Mouse (Mus musculus) heart, postnatal 10 days (tissue): ENCODE measurements at regions not wholly inside any gene's neighbourhood (a gene's known extent, or its start where the extent isn't known, plus 50 kb on each side); places are given as distances from the start of the nearest gene placed in this dataset.
A peak's percentile ranks its signal among the peaks of the same experiment; 100 is the strongest.

ENCODE experiments used
- DNase-seq, 2 experiments: peaks; one replicate each; pipeline ENCODE4 v3.0.0; 2021
- intact Hi-C: fragments of 180-260 bp; cut with DNase I; formaldehyde crosslinking; loops from one replicate; pipeline ENCODE4 v1.15.1; 2025

DNA sequence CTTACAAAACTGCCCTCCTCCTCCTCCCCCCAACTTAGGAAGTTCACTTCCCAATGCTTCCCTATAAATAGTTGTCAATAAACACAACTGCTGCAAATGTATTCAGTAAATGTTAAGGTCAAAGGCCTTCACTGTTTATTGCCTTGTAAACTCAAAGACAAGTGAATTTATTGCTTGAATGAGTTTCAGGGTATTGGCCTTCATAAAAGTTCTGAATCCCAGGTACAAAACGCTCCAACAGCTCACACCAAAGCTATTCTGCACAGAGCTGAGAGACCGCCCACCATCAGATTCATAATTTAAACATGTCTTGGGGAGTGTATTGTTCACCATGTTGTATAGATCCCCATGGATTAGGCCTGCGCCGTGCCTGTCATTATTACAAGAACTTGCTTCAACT is 53.9 kb upstream of the Cdkn3 start:
- intact Hi-C loops = loop anchor here (10.0 kb wide), 1 partner anchor 462 kb away; no protein-coding TSS in a partner anchor
- no peak for DNase-seq

DNA sequence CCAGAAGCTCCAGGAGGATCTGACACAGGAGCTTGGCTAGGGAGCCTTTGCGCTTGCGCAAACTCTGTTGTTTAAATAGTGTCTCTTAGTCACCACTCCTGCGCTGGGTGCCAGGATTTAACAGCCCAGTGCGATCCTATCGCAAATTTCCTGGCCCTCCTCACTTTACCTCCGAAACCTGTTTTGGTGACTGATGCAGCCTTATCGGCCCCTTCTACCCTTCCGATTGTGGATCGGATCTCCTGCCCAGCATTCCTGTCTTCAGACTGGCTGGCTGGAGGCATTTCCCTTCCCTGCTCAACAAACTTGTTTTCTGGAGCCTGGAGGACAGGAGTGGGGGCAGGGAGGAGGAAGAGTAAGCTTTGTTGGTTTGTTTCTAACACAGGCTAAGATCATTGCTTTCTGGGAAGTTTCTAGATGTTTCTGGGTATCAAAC is 56.0 kb upstream of the Cdkn3 start:
- intact Hi-C loops = loop anchor here (5.0 to 10.0 kb wide), 4 partner anchors 137 to 712 kb away; no protein-coding TSS in a partner anchor
- peak; percentile 56 to 67 for DNase-seq

DNA sequence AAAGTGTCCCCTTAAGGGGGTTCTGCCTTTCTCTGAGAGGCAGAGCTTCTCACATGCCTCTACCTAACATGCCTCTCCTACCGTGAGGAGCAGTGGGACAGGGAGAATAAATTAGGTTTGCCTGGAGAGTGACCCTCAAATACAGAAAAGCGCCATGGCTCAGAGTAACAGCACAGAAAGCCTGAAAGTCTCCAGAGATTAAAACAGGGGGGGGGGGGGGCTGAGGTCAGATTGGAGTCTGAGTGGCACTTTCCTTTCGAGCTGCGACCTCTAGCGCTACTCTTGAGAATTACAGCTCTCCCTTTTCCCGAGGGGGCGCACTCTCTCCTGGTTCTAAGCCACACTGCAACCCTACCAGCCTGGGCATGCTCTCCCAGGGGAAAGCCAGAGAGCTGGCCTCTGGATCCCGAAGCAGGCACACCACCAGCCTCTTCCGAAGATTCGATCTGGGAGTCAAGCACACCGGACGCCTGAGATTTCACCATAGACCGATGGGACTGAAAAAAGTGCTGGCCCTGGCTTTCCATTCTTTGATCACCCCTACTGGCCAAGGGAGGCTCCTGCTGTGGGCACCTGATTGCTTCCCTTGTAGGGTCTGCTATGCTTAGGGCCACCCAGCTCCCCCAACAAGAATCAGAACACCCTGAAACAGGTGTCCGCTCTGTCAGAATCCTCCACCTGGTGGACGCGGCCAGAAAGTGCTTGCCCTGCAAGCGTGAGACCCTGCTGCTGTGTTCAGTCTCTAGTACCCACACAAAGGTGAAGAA is 57.5 kb upstream of the Cdkn3 start:
- intact Hi-C loops = loop anchor here (5.0 to 10.0 kb wide), 4 partner anchors 136 to 711 kb away; no protein-coding TSS in a partner anchor

DNA sequence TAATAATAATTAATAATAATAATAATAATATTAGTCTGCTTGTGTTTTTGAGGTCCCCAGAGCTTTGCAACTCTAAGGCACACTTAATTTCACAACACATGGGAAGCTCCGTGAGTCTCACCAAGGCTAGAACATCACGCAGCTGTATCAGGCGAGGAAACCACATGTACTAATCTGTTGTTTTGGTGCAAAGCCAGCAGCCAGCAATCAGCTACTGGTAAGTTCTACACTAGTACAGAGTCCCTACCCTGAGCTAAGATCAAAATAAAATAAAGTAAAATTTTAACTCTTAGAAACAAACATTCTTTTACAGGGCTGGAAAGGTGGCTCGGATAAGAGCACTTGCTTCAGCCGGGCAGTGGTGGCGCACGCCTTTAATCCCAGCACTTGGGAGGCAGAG is 67.8 kb upstream of the Cdkn3 start:
- intact Hi-C loops = no loop called here
- no peak for DNase-seq

More for the DNA sequence above, 57.5 kb upstream of the Cdkn3 start:
- DNase-seq = peak; percentile 42 to 74

DNA sequence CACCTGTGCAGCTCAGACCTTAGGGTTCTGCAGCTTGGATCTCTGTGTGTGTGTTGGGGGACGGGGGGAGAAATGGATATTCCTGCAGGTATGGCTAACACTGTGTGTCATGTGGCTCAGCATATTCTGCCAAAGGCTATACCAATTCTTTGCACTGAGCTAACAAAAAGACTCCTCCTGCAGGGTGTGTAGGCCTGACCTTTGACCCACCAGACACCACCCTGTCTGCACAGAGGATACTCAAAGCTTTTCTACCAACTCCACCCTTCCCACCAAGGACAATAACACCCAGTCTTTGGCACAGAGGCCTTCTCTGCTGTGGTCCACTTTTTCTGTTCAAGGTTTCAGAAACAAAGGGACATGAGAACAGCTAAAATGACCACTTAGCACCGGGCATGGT is 68.3 kb upstream of the Cdkn3 start:
- intact Hi-C loops = no loop called here
- no peak for DNase-seq

DNA sequence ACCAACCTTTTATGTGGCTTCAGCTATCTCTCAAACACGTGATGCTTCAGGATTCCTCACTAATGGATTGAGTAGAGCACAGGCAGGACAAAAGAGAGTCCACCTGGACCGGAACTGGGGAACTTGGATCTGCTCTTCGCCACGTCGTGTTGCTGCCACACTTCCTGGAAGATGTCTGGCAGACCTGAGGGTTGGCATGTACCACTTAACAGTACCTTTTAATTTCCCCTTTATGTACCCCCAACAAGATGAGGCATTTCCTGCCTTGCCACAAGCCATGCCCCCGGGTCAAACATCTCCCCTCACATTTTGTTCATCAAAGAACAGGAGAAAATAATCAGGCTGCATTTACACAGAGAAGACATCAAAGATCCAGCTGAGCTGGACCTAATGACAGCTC is 77.6 kb upstream of the Cdkn3 start:
- DNase-seq = no peak
- intact Hi-C loops = no loop called here

DNA sequence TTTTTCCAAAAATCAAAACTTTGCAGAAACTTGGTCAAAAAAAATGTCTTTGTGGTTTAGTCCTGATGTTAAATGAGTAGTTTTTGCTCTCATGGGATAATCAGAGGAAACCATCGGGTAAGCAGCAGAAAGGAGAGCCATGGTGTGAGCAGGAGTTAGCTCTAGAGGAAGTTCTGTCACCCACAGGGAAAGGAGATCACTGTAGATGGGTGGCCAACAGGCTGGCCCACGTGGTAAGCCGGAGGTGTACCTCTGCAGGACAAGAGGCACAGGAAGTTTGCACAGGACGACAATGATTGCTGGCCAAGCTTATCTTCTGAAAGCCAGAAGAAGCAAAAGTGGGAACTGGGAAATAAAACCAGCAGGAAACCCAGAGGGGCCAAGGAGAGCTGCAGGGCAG is 81.4 kb upstream of the Cdkn3 start:
- no peak for DNase-seq
- intact Hi-C loops = no loop called here

DNA sequence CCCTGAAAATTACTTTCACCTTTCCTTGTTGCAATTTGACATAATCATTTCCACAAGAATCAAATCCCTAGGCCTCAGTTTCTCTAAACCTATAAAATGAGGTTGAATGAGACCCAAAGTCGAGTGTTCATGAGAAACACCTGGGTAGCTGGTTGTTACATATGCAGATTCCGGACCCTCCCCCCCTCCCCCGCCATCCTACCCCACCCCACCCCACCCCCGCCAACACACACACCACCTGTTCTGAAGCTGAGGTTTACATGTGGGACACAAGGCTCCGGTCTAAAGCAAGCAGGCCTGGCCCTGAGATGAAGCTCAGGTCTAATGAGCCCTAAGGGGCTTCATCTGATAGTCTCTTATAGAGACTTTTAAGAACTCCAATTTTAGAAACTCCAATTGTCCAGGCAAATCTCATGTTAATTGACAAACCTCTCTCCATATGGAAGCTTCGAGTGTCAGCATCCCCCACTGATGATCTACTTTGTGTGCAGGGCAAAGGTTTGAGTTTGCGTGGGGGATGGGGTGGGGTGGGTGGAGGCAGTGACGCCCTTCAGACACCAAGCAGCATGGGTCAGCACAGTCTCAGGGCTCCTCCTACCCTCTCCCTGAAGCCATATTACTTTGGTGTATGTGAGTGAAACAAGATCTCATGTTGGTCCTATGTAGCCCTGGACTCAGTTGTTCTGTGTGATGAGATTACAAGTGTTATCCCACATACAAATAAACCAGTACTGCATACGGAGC is 88.7 kb upstream of the Cdkn3 start:
- no peak for DNase-seq
- intact Hi-C loops = no loop called here

DNA sequence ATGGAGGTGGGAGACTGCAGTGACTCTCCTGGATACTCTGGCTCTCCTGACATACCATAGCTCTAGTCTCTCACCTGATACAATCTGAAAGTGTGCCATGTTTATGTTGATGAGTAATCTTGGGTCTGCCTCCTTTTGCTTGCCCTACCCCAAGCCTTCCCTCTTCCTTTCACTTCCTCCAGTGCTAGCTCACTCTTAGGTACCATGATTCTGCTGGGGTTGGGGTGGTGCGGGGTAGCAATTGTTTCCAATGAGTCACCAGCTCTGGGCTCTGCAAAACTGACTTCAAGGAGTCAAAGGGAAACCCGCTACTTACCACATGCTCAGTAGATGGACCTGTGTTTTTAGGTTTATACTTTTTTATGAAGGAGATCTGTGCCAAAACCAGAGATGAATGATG is 89.3 kb upstream of the Cdkn3 start:
- intact Hi-C loops = no loop called here
- no peak for DNase-seq

DNA sequence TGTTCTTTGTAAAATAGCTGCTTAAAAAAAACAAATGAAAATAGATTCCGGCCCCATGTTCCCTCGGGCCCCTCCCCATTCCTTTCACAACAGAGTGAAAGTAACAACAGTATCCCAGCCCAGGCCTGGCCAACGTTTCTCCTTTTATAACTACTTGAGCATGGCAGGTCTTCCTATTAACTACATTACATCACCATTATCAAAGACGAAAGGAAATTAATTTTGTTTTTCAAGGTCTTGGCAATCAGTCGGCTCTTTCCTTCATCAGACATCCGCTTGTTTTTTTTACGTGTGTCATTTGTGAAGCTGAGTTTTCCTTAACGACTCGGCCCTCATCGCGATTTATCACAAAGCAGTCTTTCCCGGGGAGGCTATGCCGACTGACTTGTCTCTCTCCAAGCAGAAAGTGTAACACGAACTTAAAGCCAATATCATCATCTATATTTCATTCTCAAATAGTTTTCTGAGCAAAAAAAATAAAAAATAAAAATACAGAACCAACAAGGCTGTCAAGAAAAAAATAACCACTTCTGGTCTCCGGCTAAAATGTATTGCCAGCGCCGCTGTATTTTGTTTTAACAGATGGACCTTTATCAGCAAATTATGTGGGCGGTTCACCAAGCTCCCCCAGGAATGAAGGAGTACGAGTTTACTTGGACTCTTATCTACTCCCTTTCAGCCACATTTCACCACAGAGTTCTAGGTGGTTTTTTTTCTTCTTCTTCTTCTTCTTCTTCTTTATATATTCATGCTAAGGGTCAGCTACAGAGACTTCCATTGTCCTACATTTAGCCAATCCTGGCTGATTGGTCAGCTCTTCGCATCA is 89.9 kb upstream of the Cdkn3 start:
- DNase-seq = peak; percentile 25 to 27
- intact Hi-C loops = no loop called here

DNA sequence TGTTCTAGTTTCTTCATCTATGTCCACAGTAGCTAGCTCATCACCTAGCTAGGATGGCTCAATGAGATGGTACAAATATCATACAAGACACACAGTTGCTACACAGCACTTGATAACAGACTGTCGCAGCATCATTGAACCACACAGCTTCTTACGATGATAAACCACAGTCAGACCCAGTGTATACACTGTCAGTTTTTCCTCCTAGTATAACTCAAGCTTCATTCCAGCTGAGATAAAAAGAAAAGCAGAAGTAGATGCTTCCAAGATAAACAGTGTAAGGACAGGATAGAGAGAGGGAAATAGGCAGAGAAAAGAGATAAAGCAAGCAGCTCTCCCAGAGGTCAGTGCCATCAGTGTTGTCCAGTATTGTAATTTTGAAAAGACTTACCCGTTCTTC is 92.1 kb upstream of the Cdkn3 start:
- DNase-seq = no peak
- intact Hi-C loops = no loop called here

DNA sequence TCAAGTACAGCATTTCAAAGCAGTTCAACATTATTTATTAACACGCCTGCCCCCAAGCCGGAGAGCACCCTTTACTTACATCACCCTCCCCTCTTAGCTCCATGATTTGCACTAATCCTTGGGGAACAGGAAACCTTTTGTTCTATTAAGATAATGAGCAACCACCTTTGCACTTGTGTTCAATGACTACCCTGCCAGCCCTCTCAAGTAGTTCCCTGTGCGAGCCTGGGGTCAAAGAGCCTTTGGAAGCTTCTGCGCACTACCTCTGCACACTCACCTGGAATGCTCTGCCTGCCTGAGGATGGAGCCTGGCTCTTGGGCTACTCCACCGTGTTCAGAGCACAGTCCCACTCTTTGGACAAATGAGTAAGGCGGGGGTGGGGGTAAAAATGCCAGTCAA is 96.0 kb upstream of the Cdkn3 start:
- intact Hi-C loops = no loop called here
- no peak for DNase-seq

DNA sequence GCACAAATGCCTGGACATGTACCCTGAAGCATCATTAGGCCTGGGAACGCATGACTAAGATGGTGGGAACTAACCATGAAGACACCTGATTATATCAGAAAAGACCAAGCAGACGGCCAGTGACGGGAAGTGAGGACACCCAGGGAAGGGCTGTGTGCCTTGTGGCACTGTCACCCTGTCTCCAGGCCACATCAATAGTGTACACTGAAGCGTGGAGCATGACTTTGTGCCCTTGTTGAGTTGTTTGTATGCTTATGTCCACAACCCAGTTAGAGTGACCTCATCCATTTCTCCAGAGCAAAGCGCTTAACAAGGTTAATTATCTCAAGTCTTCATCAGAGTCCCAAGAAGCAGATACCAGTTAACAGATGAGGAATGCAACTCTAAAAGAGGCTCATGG is 96.8 kb upstream of the Cdkn3 start:
- DNase-seq = no peak
- intact Hi-C loops = no loop called here

DNA sequence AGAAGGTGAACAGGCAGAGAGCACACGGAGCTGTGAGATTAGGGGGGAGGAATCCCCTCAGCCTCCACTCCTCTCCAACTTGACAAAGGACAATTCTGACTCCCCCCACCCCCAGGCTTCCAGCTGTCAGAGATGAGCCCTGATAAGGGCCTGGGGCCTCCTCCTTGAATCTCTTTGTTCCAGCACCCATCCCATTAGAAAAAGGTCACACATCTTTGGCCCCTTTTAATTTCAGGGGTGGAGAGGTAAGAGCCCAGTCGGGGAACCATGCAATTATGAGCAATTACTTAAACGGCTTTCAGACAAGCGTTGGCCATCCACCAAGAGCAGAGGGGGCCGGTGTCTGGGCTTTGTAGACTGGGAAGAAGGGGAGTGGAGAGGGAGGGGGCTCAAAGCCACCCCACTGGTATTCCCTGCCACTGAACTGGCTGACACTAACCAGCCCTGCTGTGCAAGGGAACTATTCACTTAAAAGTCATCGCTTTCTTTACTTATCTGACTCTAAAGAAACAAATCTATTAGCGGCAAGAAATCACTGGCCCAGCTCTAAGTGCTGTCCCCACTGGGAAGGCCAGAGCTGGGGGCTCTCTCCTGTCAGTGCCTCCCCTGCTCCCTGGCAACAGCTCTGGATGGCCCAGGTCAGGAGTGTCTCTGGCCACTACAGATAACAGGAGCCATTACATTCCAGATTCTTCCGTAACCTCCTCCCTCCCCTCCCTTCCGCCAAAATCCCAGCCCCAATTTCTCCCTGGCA is 98.4 kb upstream of the Cdkn3 start:
- no peak for DNase-seq
- intact Hi-C loops = no loop called here

DNA sequence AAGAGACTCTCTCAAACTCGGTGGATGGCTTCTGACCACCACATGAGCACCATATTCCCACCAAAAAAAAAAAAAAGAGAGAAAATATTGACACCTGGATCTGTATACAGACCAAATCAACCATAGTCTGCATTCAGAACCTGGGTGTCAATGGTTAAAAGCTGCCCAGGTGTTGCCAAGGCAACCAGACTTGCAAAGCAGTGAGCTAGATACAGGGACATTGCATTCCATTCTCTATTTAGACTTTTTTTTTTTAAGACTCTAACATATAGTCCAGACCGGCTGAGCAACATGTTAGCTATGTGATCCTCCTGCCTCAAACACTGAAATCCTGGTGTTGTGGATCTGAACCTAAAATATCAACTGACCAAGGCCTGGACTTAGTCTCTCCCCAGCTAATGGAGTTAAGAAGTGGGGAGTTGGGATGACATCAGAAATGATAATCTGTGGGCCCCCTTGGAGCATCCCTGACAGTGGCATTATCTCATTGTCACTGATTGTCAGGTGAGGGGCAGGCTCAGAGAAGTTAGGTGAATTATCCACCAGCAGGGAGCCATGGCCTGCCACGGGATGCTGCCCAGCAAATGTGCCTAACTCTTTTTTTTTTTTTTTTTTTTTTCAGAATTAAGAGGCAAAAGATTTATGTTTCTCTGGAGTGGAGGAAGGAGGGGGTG is 99.1 kb upstream of the Cdkn3 start:
- no peak for DNase-seq
- intact Hi-C loops = no loop called here

DNA sequence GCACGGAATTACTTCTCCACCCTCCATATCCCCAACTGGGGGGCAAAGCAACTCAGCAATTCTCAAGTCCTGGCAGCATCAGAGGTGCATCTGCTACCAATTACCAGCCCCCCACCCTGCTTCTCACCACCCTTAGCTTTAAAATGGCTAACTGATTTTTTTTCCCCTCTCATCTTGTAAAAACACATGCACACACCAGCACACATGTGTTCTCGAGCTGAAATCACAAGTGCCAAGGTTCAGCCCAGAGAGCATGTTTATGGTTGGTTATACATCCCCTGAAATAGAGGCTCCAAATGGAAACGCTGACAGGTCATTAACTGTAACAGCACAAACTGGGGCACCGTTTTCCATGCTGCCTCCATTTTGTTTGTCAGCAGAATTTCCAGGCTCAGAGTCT is 101.0 kb upstream of the Cdkn3 start:
- intact Hi-C loops = no loop called here
- no peak for DNase-seq

DNA sequence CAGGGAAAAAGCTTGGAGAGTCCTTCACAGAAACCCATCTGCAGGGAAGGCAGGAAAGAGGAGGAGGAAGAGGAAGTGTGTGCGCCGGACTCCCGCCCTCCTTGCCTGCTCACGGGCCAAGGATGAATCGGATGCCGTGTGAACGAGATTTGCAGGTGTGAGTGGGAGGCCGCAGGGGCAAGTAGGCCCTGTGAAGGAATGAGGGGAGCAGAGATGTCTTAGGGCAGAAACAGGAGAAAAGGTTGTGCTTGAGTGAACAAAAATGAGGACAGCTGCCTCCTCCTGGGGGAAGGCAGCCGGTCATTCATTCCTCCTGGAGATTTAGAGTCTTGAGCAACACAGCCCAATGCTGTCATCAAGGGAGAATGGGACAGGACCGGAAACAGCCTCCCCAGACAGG is 104.1 kb upstream of the Cdkn3 start:
- peak; percentile 25 to 27 for DNase-seq
- intact Hi-C loops = no loop called here

DNA sequence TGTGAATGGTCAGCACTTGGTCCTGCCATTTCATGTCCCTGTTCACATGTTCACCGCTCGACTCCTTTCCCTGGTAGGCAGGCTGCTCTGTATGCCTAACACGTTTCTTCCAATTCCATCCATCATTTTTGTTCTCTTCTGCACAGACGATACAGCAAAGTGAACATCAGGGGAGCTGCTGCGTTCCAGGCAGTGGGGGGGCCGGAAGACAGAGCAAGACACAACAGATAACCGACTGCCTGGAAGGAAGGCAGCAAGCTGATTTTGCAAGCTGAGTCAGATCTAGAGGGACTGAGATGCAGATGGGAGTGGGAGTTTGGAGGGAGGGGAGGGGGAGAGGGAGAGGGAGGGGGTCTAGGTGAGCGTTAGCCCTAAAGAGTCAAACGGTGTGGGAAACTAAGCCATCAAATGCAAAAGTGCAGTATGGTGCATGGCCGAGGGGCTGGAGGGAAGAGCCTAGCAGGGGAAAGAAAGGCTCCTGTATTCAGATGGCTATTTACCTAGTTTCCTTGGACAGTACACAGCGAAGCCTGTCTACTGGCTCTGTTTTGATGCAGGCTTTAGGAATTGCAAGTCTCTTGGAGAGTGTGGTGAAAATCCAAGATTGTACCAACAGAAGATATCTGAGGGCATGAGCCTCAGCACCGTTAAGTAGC is 112.9 kb upstream of the Cdkn3 start:
- intact Hi-C loops = no loop called here

DNA sequence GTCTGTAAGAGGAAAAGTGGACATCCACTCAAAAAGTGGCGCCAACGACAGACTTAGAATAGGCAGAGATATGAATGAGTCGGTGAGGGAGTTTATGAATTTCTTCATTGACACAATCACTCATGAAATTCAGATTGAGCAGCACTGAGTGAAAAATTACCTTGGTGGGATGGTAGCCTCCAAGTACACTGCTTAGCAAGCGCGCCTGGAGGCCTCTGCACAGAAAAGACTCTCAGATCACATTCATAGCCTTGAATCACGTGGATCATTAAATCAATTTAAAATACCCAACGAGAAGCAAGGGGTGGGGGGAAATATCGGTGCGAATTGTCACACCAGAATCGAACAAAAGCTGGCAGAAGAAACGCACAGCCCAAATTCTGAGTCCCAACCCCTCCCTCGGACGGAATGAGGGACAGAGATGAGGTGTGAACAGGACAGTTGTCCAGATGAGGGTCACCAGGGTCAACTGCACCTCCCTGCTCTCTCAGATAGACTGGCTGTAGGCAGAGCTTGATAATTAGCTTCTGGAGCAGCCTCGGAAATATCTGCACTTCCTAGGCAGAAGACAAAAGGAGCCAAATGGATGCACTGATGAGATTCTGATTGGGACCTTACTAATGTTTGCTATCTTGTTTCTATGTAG is 113.5 kb upstream of the Cdkn3 start:
- DNase-seq = no peak
- intact Hi-C loops = no loop called here

More for the DNA sequence above, 112.9 kb upstream of the Cdkn3 start:
- DNase-seq = no peak
